Mouse (Mus musculus) embryonic facial prominence, embryonic 11.5 days (tissue): ENCODE measurements around the gene Gm49378. TPM values are rescaled to one million over a fixed set of nuclear protein-coding genes. Genes with fewer than 3 reads are reported as not detected.

ENCODE experiments used
- ATAC-seq: fragments of 200-750 bp; cut with Nextera tagmentation; replicated peaks from 2 replicates; pipeline ENCODE4 v1.8.0; 2017; ENCODE audit warnings: low read depth; ENCODE audit not compliant: insufficient number of reproducible peaks, low FRiP score, low TSS enrichment
- DNase-seq: peaks from one replicate; pipeline ENCODE4 v3.0.0-alpha.2; 2015; ENCODE audit warnings: low spot score
- H3K27ac ChIP-seq: fragments of 300-500 bp; sonication (generic); replicated peaks from 2 replicates; pipeline ENCODE4 v1.5.1; 2014; ENCODE audit warnings: mild to moderate bottlenecking, low read depth, low read length, control low read depth
- H3K27me3 ChIP-seq: fragments of 300-500 bp; sonication (generic); 2 replicates; pipeline ENCODE4 v1.6.1; 2014; ENCODE audit warnings: mild to moderate bottlenecking, low read length, moderate library complexity, mixed read lengths; ENCODE audit not compliant: control insufficient read depth, insufficient read depth
- H3K36me3 ChIP-seq: fragments of 300-500 bp; sonication (generic); replicated peaks from 2 replicates; pipeline ENCODE4 v1.6.1; 2014; ENCODE audit warnings: low read depth, mild to moderate bottlenecking, low read length, moderate library complexity, mixed read lengths; ENCODE audit not compliant: control insufficient read depth, insufficient read depth
- H3K4me1 ChIP-seq: fragments of 300-500 bp; sonication (generic); 2 replicates; pipeline ENCODE4 v1.6.1; 2014; ENCODE audit warnings: low read length, mixed read lengths; ENCODE audit not compliant: control insufficient read depth, insufficient read depth
- H3K4me2 ChIP-seq: fragments of 300-500 bp; sonication (generic); 2 replicates; pipeline ENCODE4 v1.6.1; 2014; ENCODE audit warnings: low read depth, mild to moderate bottlenecking, control low read depth, low read length, moderate library complexity
- H3K4me3 ChIP-seq: fragments of 300-500 bp; sonication (generic); 2 replicates; pipeline ENCODE4 v1.5.1; 2014; ENCODE audit warnings: low read depth, low read length, control low read depth
- H3K9ac ChIP-seq: fragments of 300-500 bp; sonication (generic); replicated peaks from 2 replicates; pipeline ENCODE4 v1.6.1; 2014; ENCODE audit warnings: mild to moderate bottlenecking, control low read depth, low read length
- H3K9me3 ChIP-seq: fragments of 300-500 bp; sonication (generic); replicated peaks from 2 replicates; pipeline ENCODE4 v1.6.1; 2016; ENCODE audit warnings: mild to moderate bottlenecking, low read length, inconsistent platforms, mixed read lengths; ENCODE audit not compliant: control insufficient read depth
- WGBS: fragments of 180-500 bp; shearing (Covaris S2); extraction: QIAGEN DNeasy Blood & Tissue Kit; methylation state at CpG from one replicate; pipeline ENCODE4 v1.1.7; 2014; 5-methylcytosine and 5-hydroxymethylcytosine counted together
- polyA plus RNA-seq: library from polyadenylated mRNA; unstranded; fragments of >200 nt; fragmentation: Nextera tagmentation; extraction: Ambion mirVana; gene quantifications from 2 replicates; pipeline ENCODE4 v1.2.1, GENCODE M21; 2014

Gene Gm49378
- polyA plus RNA-seq, 1 experiment from 2014 or later, result 3.5 TPM

- no peaks in the 10 kb centered on the region for H3K27me3 ChIP-seq
- H3K27ac ChIP-seq, result no peak overlapping the region
- WGBS, result 92% methylated on average over 16 of the region's 16 CpGs
- H3K4me3 ChIP-seq, result no peak overlapping the region
- no peaks in the 10 kb centered on the region; the same call in 1 of the 2 replicates for H3K4me1 ChIP-seq
- no peak overlapping the region for H3K9ac ChIP-seq
- H3K9me3 ChIP-seq, result no peaks in the 10 kb centered on the region
- no peak overlapping the region for H3K4me2 ChIP-seq
- peaks cover 6% of the 10 kb centered on the region for H3K36me3 ChIP-seq
- DNase-seq (no peak), ATAC-seq (no peak)
Observed at GRCm38 (mm10) chr14:55605743-55606459, 31.8 kb downstream of the Gm49378 start.

GRCm38 (mm10) chr14:55604823-55605222 is 32.9 kb downstream of the Gm49378 start:
- 92% methylated on average over 11 of the region's 11 CpGs for WGBS
- no peak for ATAC-seq
- Histone ChIP-seq H3K4me3 (no peak overlapping the region), H3K27ac (no peak overlapping the region), H3K9ac (no peak overlapping the region), H3K4me2 (no peak overlapping the region), H3K27me3 (no peaks in the 10 kb centered on the region), H3K4me1 (no peaks in the 10 kb centered on the region; the same call in 1 of the 2 replicates), H3K9me3 (no peaks in the 10 kb centered on the region), H3K36me3 (peaks cover 6% of the 10 kb centered on the region)
- DNase-seq, result no peak

GRCm38 (mm10) chr14:55603633-55604576 is 33.8 kb downstream of the Gm49378 start:
- no peaks in the 10 kb centered on the region; the same call in 1 of the 2 replicates for H3K4me1 ChIP-seq
- H3K9ac ChIP-seq, result peak overlapping the region; percentile 50
- peak overlapping the region; percentile 22 for H3K27ac ChIP-seq
- 20% methylated on average over 19 of the region's 19 CpGs for WGBS
- H3K4me2 ChIP-seq, result peak overlapping the region; percentile 24
- ATAC-seq (peak; percentile 80), DNase-seq (peak; percentile 91)
- H3K9me3 ChIP-seq, result no peaks in the 10 kb centered on the region
- H3K36me3 ChIP-seq, result peaks cover 10% of the 10 kb centered on the region
- peak overlapping the region; percentile 18; the same call in 1 of the 2 replicates for H3K4me3 ChIP-seq
- no peaks in the 10 kb centered on the region for H3K27me3 ChIP-seq

GRCm38 (mm10) chr14:55603271-55603632 is 34.4 kb downstream of the Gm49378 start, which contains the start of gene Irf9:
Gene Irf9, plus strand, starts transcription at chr14:55603571.
- H3K36me3 ChIP-seq, result peaks cover 11% of the 10 kb centered on the region
- DNase-seq (no peak), ATAC-seq (no peak)
- H3K4me3 ChIP-seq, result peak within 1 kb of the TSS; percentile 18; the same call in 1 of the 2 replicates
- peak within 1 kb of the TSS; percentile 50 for H3K9ac ChIP-seq
- 87% methylated on average over 7 of the region's 7 CpGs for WGBS
- H3K4me1 ChIP-seq, result no peaks in the 10 kb centered on the region; the same call in 1 of the 2 replicates
- H3K4me2 ChIP-seq, result peak within 1 kb of the TSS; percentile 24
- H3K27ac ChIP-seq, result peak within 1 kb of the TSS; percentile 22
- no peaks in the 10 kb centered on the region for H3K27me3 ChIP-seq
- no peaks in the 10 kb centered on the region for H3K9me3 ChIP-seq

GRCm38 (mm10) chr14:55598521-55599390 is 38.9 kb downstream of the Gm49378 start:
- ATAC-seq, result no peak
- DNase-seq, result no peak
- H3K9ac ChIP-seq, result no peak overlapping the region
- H3K4me1 ChIP-seq, result no peaks in the 10 kb centered on the region; the same call in 1 of the 2 replicates
- H3K9me3 ChIP-seq, result no peaks in the 10 kb centered on the region
- peaks cover 15% of the 10 kb centered on the region for H3K36me3 ChIP-seq
- H3K27ac ChIP-seq, result no peak overlapping the region
- no peaks in the 10 kb centered on the region for H3K27me3 ChIP-seq
- WGBS, result 94% methylated on average over 21 of the region's 21 CpGs
- no peak overlapping the region for H3K4me3 ChIP-seq
- no peak overlapping the region; the same call in 1 of the 2 replicates for H3K4me2 ChIP-seq

GRCm38 (mm10) chr14:55596036-55596690 is 41.5 kb downstream of the Gm49378 start:
- no peaks in the 10 kb centered on the region for H3K27me3 ChIP-seq
- H3K36me3 ChIP-seq, result peaks cover 12% of the 10 kb centered on the region
- ATAC-seq (no peak), DNase-seq (no peak)
- H3K4me3 ChIP-seq, result no peak overlapping the region
- 0 out of 2 replicates have a peak, but pooled peaks cover 2% of the 10 kb centered on the region for H3K4me1 ChIP-seq
- H3K9me3 ChIP-seq, result no peaks in the 10 kb centered on the region
- 82% methylated on average over 13 of the region's 13 CpGs for WGBS
- no peak overlapping the region for H3K27ac ChIP-seq
- H3K4me2 ChIP-seq, result no peak overlapping the region
- H3K9ac ChIP-seq, result no peak overlapping the region

- ATAC-seq (no peak), DNase-seq (no peak)
- peak overlapping the region; percentile 91 for H3K4me2 ChIP-seq
- WGBS, result 5% methylated on average over 16 of the region's 16 CpGs
- peaks cover 7% of the 10 kb centered on the region; the same call in 1 of the 2 replicates for H3K36me3 ChIP-seq
- no peaks in the 10 kb centered on the region for H3K27me3 ChIP-seq
- H3K9ac ChIP-seq, result peak overlapping the region; percentile 86
- peak overlapping the region; percentile 91 for H3K4me3 ChIP-seq
- no peaks in the 10 kb centered on the region for H3K9me3 ChIP-seq
- peak overlapping the region; percentile 57; the same call in 1 of the 2 replicates for H3K27ac ChIP-seq
- 0 out of 2 replicates have a peak, but pooled peaks cover 2% of the 10 kb centered on the region for H3K4me1 ChIP-seq
Observed at GRCm38 (mm10) chr14:55592226-55592625, 45.5 kb downstream of the Gm49378 start.
